Mouse (Mus musculus): ENCODE data around the gene Alg14. TPM values are rescaled to one million over a fixed set of nuclear protein-coding genes. Genes with fewer than 3 reads are reported as not detected.

Alg14 gene
- 21.5 and 22.2 TPM in 2 replicates for polyA plus RNA-seq (2012; rRNA removed)

DNA sequence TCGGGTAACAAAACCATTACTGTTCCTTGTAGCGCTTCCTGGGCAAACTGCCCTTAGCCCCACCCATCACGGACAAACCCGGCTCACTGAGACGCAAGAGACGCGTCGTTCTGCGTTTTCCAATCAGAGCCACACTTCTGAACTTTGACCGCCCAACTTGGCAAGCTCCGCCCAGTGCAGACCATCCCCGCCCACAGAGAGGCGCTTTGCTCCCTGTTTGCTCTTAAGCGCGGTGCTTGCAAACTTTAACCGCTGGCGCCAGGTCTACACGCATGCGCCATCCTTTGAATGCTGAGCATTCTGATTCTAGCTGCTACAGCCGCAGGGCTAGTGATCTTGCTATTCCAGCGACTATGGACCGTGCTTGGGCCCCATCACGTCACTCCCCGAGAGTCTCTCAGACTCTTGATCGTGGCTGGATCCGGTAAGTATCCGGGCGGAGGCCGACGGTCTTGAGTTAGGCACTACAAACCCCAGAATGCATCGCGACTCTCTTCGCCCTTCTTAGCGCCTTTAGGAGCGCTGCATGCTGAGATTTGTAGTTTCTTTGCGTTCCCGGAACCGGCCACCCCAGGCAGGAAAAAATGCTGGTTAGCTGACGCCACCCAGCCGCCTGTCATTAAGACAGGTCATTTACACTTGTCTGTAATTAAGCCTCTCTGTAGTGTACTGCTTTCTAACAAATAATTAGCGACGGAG, at the start of gene Alg14:
Alg14 (plus strand) TSS at position 214 of the 699 bp plus-strand sequence.

DNA sequence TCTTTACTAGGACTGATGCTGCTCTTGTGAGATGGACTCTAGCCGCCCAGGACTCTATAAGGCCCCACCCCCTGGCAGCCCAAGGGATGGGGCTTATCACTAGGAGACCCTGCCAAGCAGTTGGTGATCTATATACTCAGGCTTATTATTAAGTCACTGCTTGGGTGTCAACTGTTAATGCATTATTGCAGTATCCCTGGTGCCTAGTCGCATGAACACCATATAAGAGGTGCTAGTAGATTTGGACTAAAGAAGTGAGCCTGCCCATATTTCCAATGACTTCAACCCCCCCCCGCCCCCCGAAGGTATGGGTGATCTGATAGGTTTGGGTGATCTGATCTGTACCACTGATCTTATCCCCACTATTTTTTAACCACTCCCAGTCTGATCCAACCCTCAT, 8.6 kb upstream of the Alg14 start, which contains the start of gene Tmem56:
Tmem56 (minus strand) TSS at position 101 of the 400 bp plus-strand sequence.

Other genes starting within 250 kb of the Alg14 start
- 10.9 and 13.9 TPM in 2 replicates for gene Rwdd3, start 120.1 kb upstream of the Alg14 start, polyA plus RNA-seq (2012; rRNA removed)
- gene Tmem56, start 8.7 kb upstream of the Alg14 start, polyA plus RNA-seq (2012; rRNA removed) = 5.7 and 5.9 TPM in 2 replicates
- gene Cnn3, start 134.7 kb downstream of the Alg14 start, polyA plus RNA-seq (2012; rRNA removed) = 286 and 308 TPM in 2 replicates
- gene Slc44a3, start 240.6 kb downstream of the Alg14 start, polyA plus RNA-seq (2012; rRNA removed) = 0.28 and 0.45 TPM in 2 replicates

Measured in central nervous system, embryonic 18 days (tissue).